10 mouse cellular contexts compared by ENCODE assay signal in genomic region chrX:48644122-48644521, GRCm38 (mm10). TPM values are rescaled to one million over a fixed set of nuclear protein-coding genes. Genes with fewer than 3 reads are reported as not detected.
DNase-seq lines count a peak whose midpoint lies in the region; ATAC-seq and TF ChIP-seq lines count a peak whose summit lies in the region.
"Had no signal": no experiment of that assay in that cellular context is flagged by ENCODE, and none has a peak within 500 bp of the region (broad histone marks: within the 10 kb centered on the region; RNA-seq: fewer than 3 reads in every experiment).

No protein-coding gene starts in this region.

- CTCF ChIA-PET in Patski (lab: Charles Lee), result interaction anchor here (0.7 to 1.5 kb wide), 4 partner anchors 10 to 27 kb away, joined by 3 read pairs; no protein-coding TSS in a partner anchor

- ATAC-seq in Patski, result no peak

- H3K27ac ChIP-seq in layer of hippocampus, adult 2 months, result no peak overlapping the region
- H3K27ac ChIP-seq: limb, embryonic 15.5 days had no signal

- DNase-seq in layer of hippocampus, adult 2 months (ENCODE audit: low spot score in 2 of 2), result peak in 1 of 2 experiments; percentile 33
- DNase-seq in layer of hippocampus, postnatal 14 days (ENCODE audit: low spot score in 2 of 2), result no peak
- no peak for DNase-seq in Patski (ENCODE audit: low read depth, low spot score)
- DNase-seq in cerebellum, adult 11-12 months, result peak; percentile 8
- DNase-seq in kidney, adult 9 months, result peak; percentile 34
- DNase-seq in lung, postnatal 36 days, result peak; percentile 69
- DNase-seq in thymus, postnatal 25 days, result peak; percentile 38

- peaks cover 16% of the 10 kb centered on the region for H3K27me3 ChIP-seq in Patski
- H3K27me3 ChIP-seq: limb, embryonic 15.5 days had no signal

- in situ Hi-C loops in Patski (cut with MboI; ENCODE audit: low pct_unique_long_range_greater_than_20kb), result no loop called here

- peak; percentile 75 for TF ChIP-seq CTCF in layer of hippocampus, adult 2 months (conservative IDR thresholded peaks at IDR 0.05)
- TF ChIP-seq CTCF in Patski (IDR thresholded peaks at IDR 0.05), result peak; percentile 66

- H3K4me3 ChIP-seq in layer of hippocampus, adult 2 months, result no peak overlapping the region
- H3K4me3 ChIP-seq: erythroblast, embryonic 14.5 days; limb, embryonic 15.5 days had no signal

- POLR2A ChIA-PET in Patski (lab: Charles Lee), result no interaction called here

RNA-seq across cellular contexts. Expression of gene Slc25a14, which starts 20.9 kb away (rescaled TPM):
- total RNA-seq in layer of hippocampus, adult 2 months (2021), result 10 to 100 TPM; 57.2 to 57.3 TPM
- total RNA-seq in layer of hippocampus, postnatal 14 days (2021), result 10 to 100 TPM; 35.7 to 40.4 TPM
- polyA plus RNA-seq in Patski (2021), result 13.6 TPM

RNA-seq across cellular contexts. Expression of gene Gpr119, which starts 30.2 kb away (rescaled TPM):
- not detected for total RNA-seq in layer of hippocampus, adult 2 months (2021)
- total RNA-seq in layer of hippocampus, postnatal 14 days (2021), result not detected
- not detected for polyA plus RNA-seq in Patski (2021)
- polyA plus RNA-seq: erythroblast, embryonic 14.5 days; limb, embryonic 15.5 days; spleen, adult 2 months had no signal

RNA-seq across cellular contexts. Expression of gene Zfp280c, which starts 49.8 kb away (rescaled TPM):
- total RNA-seq in layer of hippocampus, adult 2 months (2021), result 10 to 100 TPM; 19.5 to 23.9 TPM
- 10 to 100 TPM; 19.8 to 26.3 TPM for total RNA-seq in layer of hippocampus, postnatal 14 days (2021)
- 16.7 TPM for polyA plus RNA-seq in Patski (2021)
- polyA plus RNA-seq: erythroblast, embryonic 14.5 days had no signal

RNA-seq across cellular contexts. Expression of gene Rbmx2, which starts 50.7 kb away (rescaled TPM):
- 1 to 10 TPM; 4.7 to 6.7 TPM for total RNA-seq in layer of hippocampus, adult 2 months (2021)
- total RNA-seq in layer of hippocampus, postnatal 14 days (2021), result 1 to 10 TPM; 4.1 to 6.4 TPM
- polyA plus RNA-seq in Patski (2021), result 6.8 TPM

Comparison
In these comparisons a context has a peak if more than half of its experiments do, and no peak if none do; other contexts are left out.
1. DNase-seq: peak in cerebellum, adult 11-12 months (single experiment), kidney, adult 9 months (single experiment), lung, postnatal 36 days (single experiment) and thymus, postnatal 25 days (single experiment); none in layer of hippocampus, postnatal 14 days (0 of 2) and Patski (single experiment).